Mouse (Mus musculus): ENCODE results near the gene Gldc.

Gldc gene

GRCm38 (mm10) chr19:30107221-30107845, 67.9 kb downstream of the Gldc start:
- peak; percentile 92 for DNase-seq (ENCODE audit: low read depth)

DNA sequence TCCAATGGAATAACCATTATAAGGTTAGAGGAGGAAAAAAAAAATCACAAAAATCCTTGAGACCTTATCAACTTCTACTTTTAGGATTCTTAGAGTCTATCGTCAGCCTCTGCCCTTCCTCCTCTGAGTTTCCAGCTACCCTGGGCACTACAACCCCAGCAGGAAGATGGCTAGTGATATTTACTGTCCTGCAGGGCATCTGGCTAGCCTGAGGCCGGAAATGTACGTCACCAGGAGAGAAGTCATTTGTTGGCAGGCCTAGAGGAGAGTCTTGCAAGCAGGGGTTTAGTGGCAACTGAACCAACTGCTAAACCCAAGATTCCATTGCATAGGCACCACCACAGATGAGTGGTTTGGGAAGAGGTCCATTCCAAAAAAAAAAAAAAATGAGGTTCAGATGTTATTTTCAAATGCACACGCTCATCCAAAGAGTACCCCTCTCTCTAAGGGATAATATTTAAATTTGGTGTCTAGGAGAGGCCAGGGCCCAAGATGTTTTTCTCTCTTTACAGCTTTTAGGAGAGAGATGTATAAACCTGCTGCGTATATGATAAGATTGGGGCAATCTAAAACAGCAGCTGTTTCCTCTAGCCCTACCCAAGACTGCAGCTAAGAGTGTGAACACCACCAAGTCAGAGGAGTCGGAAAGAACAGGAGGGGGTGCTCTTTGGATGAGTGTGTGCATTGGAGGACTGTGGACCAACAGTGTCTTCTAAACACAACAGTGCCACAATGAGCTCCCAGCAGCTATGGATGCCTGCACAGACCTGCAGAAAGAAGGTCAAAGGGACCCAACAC, 70.0 kb downstream of the Gldc start:
- DNase-seq (ENCODE audit: low read depth), result no peak

DNA sequence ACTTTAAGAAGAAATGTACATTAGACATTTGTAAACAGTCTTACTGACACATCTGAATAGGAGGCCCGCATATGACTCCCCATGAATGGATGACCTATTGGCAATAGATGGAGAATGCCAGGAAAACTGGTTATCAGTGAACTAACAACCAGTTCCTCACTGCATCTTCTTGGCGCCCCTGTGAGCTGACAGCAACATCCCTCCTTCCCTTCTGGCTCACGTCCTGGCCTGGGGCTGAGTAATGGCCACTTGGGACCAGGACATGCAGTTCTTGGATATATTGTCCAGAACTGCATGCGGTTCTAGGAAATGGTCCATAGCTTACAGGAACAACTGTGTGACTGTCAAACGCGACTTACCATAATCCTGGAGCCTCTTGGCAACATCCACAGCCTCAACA, 72.6 kb downstream of the Gldc start:
- DNase-seq (ENCODE audit: low read depth), result peak; percentile 64

DNA sequence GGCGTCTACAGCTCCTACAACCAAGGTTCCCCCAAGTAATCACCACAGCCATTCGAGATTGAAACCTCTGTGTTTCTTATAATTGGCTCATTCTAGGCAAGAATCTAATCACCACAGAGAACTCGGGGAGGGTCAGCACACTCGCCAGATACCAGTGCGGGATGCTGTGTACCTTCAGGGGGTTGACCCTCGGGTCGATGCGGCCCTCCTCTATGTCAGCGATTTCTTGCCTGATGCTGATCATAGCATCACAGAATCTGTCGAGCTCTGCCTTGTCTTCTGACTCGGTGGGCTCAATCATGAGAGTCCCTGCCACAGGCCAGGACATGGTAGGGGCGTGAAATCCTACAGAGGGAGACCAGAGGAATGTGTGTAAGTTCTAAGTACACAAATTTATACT, 74.7 kb downstream of the Gldc start:
- no peak for DNase-seq (ENCODE audit: low read depth)

DNA sequence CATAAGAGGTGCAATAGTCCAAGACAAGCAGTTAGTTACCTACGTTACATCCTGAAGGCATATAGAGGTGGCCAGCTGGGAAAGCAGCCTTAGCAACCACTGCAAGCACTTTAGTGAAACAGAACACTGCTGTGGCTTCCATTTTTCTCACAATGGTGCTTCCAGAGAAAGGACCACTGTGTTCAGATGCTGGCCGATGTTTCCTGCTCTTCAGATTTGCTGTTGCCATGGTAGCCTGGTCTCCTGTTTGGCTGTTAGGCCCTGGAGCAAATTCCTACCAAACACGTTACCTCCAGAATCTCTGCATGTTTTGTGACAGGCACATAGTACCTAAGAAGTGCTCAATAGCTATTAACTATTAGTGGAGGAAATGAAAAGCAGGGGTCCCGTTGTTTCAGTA, 78.2 kb downstream of the Gldc start:
- no peak for DNase-seq (ENCODE audit: low read depth)

- peak; percentile 87 for DNase-seq (ENCODE audit: low read depth)
Observed at GRCm38 (mm10) chr19:30096186-30096585, 79.0 kb downstream of the Gldc start.

GRCm38 (mm10) chr19:30091644-30092295, 83.5 kb downstream of the Gldc start:
- no peak for DNase-seq (ENCODE audit: low read depth)

DNA sequence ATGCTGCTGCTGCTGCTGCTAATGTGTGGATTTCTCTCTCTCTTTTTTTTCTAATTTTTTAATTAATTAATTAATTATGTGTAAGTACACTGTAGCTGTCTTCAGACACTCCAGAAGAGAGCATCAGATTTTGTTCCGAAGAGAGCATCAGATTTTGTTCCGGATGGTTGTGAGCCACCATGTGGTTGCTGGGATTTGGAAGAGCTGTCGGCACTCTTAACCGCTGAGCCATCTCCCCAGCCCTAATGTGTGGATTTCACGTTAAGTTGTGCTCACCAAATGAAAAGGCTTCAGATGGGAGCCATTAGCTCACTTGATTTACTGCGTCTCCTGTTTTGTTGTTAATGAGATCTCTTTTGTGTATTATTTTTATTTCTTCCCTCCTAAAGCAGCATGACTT, 85.1 kb downstream of the Gldc start:
- no peak for DNase-seq (ENCODE audit: low read depth)

DNA sequence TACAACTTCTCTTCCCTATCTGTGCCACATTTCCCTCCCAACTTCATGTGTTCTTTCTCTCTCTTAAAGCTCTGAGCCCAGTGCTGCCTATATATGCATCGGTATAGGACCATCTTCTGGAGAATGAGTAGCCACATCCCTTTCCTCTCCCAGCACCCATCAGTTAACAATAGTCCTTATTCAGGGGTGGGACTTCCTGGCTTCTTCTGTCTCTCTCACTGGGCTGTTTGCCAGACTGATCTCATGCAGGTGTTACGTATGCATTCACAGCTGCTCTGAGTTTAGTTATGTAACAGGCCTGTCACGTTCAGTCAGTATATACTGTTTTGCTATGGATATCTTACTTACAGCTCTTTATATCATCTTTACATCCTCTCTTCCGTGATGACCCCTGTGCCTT, 109.4 kb downstream of the Gldc start:
- DNase-seq (ENCODE audit: low read depth), result peak; percentile 56

- DNase-seq (ENCODE audit: low read depth), result no peak
Observed at GRCm38 (mm10) chr19:30054218-30054617, 121.0 kb downstream of the Gldc start.

- DNase-seq (ENCODE audit: low read depth), result no peak
Observed at GRCm38 (mm10) chr19:30051479-30051878, 123.8 kb downstream of the Gldc start.

GRCm38 (mm10) chr19:30050584-30050983, 124.6 kb downstream of the Gldc start:
- DNase-seq (ENCODE audit: low read depth), result no peak

Measured in NIH3T3 (cell line).